Mouse (Mus musculus) urinary bladder, postnatal 4 days (tissue): ENCODE results near the gene Gm28048.

Experiments used
- DNase-seq, 2 experiments: peaks; one replicate each; pipeline ENCODE4 v3.0.0; 2021 to 2022; ENCODE audit warnings: low spot score in 2 of 2

Gm28048 gene

DNA sequence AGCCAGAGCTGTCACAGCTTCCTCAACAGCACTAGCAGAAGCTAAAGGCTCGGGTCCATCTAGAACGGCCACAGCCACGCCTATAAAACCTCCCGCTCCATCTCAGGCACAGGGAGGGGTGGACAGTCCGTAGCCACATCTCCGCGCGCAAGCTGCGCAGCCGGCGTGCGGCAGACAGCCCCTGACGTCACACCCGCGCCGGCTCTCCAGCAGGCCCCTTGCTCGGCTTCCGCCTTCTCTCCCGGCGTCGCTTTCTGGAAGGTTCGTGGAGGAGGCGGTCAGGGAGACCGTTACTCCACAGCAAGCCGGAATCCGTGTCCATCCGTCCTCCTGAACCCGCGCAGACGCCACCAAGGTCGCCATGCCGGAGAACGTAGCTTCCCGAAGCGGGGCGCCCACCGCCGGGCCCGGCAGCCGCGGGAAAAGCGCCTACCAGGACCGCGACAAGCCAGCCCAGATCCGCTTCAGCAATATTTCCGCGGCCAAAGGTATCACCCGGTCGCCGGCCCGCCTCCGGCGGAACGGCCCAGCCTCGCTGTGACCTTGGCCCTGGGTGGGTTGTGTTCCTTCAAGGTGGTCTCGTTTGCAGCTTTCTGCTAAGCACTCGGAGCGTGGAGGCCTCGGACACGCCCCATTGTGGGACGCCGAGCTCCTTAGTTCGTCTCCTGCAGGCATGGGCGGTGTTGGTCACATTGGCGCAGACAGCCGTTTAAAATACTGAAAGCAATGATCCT, 8.7 kb upstream of the Gm28048 start, which contains the start of gene Cct4:
TSS of gene Cct4 (plus strand) at position 127 of the 734 bp plus-strand sequence.
- peak; percentile 90 to 91 for DNase-seq

DNA sequence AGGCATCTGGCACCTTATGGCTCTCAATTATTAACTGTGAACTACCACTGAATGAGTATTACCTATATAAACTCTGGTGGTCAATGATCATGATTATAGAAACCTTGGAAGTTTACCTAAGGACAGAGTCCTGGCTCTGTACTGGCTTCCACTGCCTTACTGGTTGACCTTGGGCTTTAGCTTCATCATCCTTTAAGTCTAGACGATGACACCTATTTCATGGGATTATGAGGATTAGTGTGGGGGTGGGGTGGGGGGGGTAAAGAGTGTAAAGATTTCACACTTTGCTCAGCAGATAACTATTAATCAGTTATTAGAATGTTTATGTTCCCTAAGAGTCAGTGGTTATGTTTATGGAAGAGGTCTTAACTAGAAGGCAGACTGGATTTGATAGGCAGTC, 7.9 kb upstream of the Gm28048 start:
- DNase-seq, result no peak

DNA sequence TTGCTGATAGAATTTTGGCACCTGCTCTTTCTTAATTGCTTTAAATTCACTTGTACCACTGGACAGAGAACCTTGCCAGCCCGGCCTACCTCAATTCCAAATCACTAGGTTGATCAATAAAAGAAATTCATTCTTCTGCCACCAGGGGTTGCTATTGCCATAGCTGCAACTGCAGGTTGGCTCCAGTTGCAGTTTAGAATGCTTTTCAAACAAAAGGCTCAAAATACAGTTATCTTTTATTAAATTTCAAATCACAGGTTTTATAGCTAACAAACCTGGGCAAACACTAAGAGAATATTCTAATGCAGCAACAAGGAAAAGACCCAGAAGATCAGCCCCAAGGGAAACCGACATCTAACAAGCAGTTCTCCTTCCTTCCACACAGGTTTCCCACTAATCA, 5.5 kb upstream of the Gm28048 start:
- no peak for DNase-seq

DNA sequence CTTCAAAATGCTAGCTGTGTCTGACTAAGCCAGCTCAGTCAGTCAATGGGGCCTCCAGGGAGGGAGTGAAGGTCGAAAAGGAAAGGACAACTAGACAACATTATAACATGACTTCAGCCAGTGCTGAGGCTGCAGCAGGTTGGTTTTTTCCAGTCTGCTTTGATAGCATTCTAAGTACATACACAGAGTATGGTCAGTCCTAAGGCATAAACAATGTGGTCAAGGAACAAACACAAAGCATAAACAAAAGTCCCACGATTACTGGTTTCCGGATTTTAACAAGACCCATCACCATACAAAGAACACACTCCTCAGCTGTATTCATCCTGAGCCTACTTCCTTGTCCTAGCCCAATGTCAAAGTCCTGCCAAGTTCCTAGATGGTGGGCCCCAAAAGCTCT, 3.6 kb upstream of the Gm28048 start:
- no peak for DNase-seq

DNA sequence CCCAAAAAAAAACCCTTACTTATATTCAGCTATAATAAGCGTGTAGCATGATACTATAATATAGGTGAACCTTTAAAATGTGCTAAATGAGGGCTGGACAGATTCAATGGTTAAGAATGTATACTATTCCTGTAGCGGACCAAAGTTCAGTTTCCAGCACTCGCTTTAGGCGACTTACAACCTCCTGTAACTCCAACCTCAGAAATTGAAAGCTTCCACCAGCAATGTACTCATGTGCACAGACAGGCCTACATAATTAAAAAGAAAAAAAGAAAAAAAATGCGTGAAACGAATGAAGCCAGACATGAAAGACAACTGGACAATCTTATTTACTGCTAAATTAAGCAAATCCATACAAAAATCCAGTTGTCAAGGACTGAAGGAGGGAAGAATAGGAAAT, 956 bp upstream of the Gm28048 start:
- no peak for DNase-seq

DNA sequence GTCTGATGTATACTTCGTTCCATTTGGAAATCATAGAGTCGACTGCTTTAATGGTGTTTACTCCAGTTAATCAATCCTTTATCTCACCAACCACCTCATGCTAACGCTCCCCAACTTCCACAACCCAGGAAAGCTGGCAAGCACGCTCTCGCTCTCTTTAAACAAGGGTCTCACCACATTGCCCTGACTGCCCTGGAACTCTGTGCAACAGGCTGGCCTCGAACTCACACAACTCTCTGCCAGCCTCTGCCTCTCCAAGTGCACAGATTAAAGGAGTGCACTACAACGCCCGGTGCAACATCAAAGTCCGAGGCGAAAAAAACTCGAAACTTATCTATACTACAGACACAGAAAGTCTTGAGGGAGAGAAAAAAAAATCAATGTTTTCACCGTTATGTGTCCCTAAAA, 343 bp downstream of the Gm28048 start:
- no peak for DNase-seq

DNA sequence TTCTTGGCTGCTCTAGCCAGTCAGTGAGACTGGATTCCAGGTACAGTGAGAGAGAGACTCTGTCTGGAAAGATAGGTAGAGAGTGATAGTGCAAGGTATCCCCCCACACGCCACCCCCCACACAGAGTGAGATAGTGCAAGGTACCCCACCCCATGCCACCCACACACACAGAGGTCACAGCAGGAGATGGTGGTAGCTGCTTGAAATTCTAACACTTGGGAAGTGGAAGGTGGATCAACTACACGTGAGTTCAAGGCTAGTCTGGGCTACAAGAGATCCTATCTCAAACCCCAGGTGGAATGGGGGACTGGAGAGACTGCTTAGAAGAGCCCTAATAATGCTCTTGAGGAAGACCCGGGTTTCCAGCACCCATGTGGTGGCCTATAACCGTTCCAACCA, 849 bp downstream of the Gm28048 start:
- DNase-seq, result no peak

DNA sequence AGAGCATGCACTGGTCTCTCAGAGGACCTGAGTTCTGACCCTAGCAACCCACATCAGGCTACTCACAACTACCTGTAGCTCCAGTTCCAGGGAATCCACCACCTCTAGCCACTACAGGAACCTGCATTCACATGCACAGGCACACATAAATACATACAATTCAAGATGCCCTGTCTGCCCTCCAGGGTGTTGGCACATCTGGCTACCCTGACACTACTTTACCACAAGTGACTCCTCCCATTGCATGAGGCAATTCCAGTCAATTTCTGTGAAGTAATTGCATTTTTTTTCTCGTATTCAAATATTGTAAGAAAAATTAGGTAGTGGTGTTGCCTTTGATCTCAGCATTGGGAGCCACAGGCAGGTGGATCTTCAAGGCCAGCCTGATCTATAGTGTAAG, 2.7 kb downstream of the Gm28048 start:
- no peak for DNase-seq

DNA sequence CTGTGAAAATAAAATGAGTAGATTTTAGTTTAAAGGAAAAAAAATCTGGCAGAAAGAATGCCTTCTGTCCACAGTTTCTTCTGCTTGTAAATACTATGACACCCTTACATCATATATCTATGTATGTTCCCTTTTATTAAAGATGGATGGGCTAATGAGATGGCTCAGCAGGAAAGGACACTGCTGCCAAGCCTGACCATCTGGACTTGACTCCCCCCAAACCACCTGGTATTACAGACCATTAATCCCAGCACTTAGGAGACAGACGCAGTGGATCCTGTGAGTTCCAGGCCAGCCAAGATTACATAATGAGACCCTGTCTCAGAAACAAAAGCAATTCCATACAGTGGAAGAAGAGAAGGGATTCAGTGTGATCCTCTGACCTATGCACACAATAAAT, 3.2 kb downstream of the Gm28048 start:
- no peak for DNase-seq

DNA sequence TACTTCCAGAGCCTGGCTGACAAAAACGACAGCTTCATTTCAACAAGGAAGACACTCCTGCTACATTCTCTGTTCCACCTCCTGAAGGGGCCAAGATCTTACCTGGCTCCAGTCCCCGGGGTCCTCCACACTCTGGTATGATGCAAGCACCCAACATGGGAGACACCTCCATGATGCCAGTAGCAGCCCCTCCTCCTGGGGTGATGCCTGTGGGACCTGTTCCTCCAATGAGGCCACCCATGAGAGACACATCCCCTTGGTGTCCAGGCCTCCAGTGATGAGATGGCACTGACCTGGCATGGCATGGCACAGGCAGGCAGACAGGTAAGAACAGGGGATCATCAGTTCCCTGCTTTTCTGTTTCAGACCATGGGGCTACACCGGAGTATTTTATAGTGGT, 3.7 kb downstream of the Gm28048 start:
- DNase-seq, result no peak

DNA sequence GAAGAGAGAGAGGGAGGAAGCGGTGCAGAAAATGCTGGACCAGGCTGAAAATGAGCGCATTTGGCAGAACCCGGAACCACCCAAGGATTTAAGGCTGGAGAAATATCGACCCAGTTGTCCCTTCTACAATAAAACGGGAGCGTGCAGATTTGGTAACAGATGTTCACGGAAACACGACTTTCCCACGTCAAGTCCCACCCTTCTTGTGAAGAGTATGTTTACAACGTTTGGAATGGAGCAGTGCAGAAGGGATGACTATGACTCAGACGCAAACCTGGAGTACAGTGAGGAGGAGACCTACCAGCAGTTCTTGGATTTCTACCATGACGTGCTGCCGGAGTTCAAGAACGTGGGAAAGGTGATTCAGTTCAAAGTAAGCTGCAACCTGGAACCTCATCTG, 8.3 kb downstream of the Gm28048 start:
- peak in 1 of 2 experiments; percentile 47 for DNase-seq

DNA sequence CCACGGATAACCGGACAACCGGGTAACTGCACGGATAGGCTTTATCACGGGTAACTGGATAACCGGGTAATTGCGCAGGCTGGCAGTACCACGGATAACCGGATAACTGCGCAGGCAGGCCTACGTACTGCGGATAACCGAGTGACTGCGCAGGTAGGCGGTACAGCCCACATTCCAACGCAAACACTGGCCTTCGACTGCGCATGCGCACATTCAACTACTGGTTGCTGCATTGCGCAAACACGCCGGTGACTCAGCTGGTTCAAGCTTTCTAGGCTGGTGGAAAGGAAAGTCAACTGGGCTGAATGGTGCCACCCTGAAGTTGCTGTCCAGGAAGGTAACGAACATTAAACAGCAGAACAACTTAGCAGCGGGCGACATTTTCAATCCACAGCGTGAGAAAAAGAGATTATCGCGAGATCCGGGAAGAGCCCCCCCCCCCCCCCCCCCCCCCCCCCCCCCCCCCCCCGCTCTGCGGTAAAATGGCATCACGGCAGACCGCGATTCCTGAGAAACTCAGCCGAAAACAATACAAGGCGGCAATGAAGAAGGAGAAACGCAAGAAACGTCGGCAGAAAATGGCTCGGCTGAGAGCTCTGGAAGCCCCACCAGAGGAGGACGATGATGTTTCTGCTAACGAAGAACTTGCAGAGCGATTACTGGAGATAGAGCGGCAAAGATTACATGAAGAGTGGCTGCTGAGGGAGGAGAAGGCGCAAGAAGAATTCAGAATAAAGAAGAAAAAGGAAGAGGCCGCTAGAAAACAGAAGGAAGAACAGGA, 9.0 kb downstream of the Gm28048 start:
- peak; percentile 73 to 78 for DNase-seq

DNA sequence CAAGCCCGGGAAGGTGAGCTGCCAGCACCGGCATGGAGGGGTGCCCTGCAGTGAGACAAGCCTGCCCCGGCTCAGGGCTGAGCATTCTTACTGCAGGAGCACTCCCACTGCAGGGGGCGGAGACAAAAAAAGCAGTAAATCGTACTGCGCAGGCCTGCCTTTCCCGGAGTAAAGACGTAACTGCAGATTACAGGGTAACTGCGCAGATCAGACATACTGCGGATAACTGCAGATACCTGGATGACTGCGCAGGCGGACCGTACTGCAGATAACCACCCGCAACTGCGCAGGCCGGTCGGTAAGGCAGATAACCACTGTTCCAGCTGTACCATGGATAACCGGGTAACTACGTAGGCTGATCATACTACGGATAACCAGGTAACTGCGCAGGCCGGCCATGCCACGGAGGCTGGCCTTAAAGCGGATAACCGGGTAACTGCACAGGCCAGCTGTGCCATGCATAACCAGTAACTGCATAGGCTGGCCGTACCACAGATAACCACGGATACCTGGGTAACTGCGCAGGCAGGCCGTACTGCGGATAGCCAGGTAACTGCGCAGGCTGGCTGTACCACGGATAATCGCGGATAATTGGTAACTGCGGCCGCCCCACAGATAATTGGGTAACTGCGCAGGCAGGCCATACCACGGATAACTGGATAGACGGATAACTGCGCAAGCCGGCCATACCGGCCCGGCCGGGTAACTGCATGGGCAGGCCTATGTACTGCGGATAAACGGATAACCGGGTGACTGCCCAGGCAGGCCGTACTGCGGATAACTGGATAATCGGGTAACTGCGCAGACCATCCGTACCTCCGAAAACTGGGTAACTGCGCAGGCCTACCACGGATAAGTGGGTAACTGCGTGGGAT, 9.8 kb downstream of the Gm28048 start, which contains the start of gene Zrsr1:
TSS of gene Zrsr1 (plus strand) at position 171 of the 875 bp plus-strand sequence.
- DNase-seq, result peak; percentile 36 to 62

DNA sequence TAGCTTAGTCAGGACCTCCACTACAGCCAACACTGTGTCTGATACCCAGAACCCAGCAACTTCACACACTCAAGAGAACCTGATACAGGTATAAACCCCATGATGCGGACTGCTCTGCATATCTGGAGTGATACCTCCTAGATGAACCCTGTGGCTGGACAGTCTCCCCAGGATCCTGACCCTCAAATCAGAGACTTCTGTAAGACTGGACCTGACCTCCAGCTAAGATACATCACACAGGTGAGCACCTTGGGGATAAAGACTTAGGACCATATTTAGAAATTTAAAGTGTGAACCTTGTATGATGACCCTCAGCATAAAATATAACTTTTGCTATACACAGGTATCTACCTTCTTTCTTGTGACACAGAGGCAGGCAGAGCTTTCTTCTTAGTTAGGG, 11.3 kb downstream of the Gm28048 start:
- no peak for DNase-seq

DNA sequence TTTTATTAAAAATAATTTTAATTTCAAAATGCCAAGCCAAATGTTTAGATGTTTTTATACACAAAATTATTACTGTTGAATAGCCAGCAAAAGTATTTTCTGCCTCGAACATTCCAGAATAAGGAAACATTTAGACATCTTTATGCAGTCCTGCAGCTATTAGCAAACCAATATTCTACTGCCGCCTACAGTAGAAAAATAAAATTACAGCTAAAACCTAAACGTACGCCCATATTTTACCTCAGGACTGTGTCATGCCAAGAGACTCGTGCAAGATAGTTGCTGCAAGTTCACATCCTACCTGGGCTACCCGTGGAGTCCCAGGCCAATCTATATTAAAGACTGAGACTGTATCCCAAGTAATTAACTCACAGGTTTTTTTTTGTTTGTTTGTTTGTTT, 12.4 kb downstream of the Gm28048 start:
- DNase-seq, result no peak

DNA sequence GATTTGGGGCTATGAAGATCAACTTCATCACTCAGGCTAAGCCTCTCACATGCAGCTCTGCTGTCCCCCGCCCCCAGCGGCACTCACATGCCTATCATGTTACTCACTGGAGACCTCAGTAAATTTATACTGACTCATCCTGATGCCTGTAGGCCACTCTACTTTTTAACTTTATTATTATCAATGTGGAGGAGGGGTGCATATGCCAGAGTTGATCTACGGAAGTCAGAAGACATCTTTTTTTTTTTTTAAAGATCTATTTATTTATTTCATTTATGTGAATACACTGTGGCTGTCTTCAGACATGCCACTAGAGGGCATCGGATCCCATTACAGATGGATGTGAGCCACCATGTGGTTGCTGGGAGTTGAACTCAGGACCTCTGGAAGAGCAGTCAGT, 16.4 kb downstream of the Gm28048 start:
- no peak for DNase-seq

DNA sequence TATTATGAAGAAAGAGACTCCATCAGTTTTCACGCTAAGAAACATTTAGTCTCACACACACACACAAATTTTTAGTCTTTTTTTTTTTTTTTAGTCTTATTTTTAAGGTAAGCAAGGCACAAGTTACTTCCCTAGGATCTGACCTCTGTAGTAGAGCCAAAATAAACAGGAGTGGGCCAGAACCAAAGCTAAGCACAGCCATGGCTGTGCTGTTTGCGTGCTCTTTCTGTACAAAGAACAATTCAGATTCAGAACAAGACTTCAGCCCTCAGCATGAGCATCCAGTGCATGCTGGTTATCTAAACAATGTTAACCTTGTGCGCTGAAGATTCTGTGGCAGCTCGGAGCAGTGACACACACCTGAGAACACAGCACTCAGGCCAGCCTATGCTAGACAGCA, 17.5 kb downstream of the Gm28048 start:
- DNase-seq, result no peak

DNA sequence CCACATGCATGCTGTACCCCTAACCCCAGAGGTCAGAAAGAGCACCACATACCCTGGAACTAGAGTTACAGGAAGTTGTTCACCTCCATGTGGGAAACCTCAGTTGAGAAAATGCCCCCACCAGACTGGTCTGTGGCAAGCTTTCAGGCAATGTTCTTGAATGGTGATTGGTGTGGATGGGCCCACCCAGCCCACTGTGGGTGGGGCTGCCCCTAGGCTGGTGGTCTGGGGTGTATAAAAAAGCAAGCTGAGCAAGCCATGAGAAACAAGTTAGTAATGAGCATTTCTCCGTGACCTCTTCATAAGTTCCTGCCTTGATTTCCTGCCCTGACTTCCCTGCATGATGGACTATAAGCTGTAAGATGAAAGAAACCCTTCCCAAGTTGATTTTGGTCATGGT, 19.8 kb downstream of the Gm28048 start:
- no peak for DNase-seq

DNA sequence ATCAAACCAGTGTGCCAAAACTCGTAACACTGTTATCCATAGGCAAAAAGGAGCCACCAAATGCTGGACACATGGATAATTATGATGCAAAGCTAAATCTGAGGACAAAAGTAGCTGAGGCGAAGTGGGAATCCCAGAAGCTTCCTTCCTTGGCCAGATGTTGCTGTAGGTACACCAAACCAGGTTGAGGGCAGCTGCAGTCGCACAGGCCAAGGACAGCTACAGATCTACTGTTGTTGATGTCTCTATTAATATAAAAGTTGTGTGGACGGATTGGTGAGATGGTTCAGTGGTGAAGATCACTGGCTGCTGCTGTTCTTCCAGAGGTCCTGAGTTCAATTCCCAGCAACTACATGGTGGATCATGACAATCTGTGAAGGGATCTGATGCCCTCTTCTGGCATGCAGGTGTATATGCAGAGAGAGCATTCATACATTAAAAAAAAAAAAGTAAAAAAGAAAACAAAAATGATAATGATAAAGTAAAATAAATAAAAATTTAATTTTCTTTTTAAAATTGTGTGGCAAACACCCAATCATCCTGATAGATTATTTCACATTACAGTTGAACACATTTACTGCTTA, 24.0 kb downstream of the Gm28048 start:
- no peak for DNase-seq

DNA sequence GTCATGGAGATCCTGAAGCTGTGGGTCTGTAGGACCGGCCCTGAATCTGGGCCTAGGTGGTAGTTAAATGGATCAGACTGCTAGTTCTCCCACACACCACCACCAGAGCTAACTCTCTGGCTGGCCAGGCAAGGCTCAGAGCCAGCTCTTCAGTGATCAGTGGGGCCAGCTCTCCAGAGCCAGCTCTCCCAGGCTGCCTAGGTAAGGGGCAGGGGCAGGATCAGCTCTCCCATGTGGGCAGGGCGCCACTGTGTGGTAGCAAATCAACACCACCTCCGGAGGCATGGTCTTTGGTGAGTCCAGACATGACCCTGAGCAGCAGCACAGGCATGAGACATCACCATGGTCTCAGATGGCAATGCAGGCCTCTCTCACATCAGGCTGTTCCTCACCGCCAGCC, 25.1 kb downstream of the Gm28048 start:
- peak in 1 of 2 experiments; percentile 37 for DNase-seq

DNA sequence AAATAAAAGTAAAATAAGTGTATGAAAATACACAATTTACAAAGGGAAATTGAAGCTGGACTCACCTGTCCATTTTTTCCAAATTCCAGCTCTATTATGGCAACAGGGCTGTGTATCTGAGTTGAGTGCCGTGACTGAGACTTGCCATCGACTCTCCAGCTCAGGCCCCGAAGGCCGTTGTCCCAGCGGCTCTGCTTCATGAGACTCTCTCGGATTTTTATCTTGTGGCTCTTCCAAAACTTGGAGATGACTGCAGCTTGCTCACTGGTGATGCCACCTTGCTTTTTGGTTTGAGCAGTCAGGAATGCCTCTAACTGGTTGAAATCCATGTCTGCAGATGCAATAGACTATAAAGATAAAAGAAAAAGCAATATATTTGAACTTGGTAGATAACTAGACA, 25.5 kb downstream of the Gm28048 start:
- no peak for DNase-seq

DNA sequence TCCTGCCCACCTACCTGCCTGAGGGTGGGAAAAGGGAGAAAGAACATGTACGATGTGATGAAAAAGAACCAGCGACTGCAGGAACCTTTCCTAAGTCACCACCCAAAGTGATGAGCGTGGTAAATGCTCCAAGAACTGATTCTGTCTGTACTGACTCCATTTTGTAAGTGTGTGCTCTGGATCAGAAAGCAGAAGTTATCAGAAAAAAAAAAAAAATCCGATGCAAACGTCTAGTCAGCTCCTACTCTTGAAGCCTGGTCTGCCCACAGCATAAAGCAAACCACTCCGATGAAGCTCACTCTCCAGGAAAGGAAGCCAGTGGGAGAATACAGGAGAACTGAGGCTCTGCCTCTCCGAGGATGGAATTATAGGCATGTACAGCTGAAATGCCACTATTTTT, 29.2 kb downstream of the Gm28048 start:
- DNase-seq, result no peak
